Mouse (Mus musculus) thymus, adult 2 months (tissue): Measurements from ENCODE around the gene Pxdn. TPM values are rescaled to one million over a fixed set of nuclear protein-coding genes. Genes with fewer than 3 reads are reported as not detected.

Experiments used
- DNase-seq: peaks from one replicate; pipeline ENCODE4 v3.0.0; 2021
- H3K27ac ChIP-seq: fragments of 200-500 bp; 2 replicates; pipeline ENCODE4 v1.5.1; 2012; ENCODE audit warnings: low read length, control low read depth; ENCODE audit not compliant: control insufficient read depth, insufficient read depth
- H3K27me3 ChIP-seq: fragments of 200-500 bp; 2 replicates; pipeline ENCODE4 v1.6.1; 2012; ENCODE audit warnings: mild to moderate bottlenecking, low read length, moderate library complexity, mixed read lengths; ENCODE audit not compliant: control insufficient read depth, insufficient read depth
- H3K36me3 ChIP-seq: fragments of 200-500 bp; 2 replicates; pipeline ENCODE4 v1.6.1; 2012; ENCODE audit warnings: mild to moderate bottlenecking, low read length, moderate library complexity; ENCODE audit not compliant: control insufficient read depth, insufficient read depth
- H3K4me1 ChIP-seq: fragments of 200-500 bp; replicated peaks from 2 replicates; pipeline ENCODE4 v1.6.1; 2012; ENCODE audit warnings: low read length; ENCODE audit not compliant: control insufficient read depth, insufficient read depth
- H3K4me3 ChIP-seq: fragments of 200-500 bp; 2 replicates; pipeline ENCODE4 v1.5.1; 2012; ENCODE audit warnings: mild to moderate bottlenecking, low read length, control low read depth, moderate library complexity; ENCODE audit not compliant: control insufficient read depth, insufficient read depth
- CTCF ChIP-seq: fragments of 200-500 bp; IDR thresholded peaks from 2 replicates; pipeline ENCODE4 v1.5.1; 2012; ENCODE audit warnings: mild to moderate bottlenecking, control low read depth, low read length, moderate library complexity, borderline replicate concordance; ENCODE audit not compliant: control insufficient read depth, poor library complexity, insufficient read depth; ENCODE audit errors: extremely low read depth
- POLR2A ChIP-seq: fragments of 200-500 bp; IDR thresholded peaks from 2 replicates; pipeline ENCODE4 v1.6.1; 2012; ENCODE audit warnings: mild to moderate bottlenecking, low read length, control low read depth, moderate library complexity; ENCODE audit not compliant: control insufficient read depth, poor library complexity, insufficient read depth; ENCODE audit errors: extremely low read depth
- WGBS: fragments of 180-500 bp; shearing (Covaris S2); methylation state at CpG from one replicate; pipeline ENCODE4 v1.1.7; 2018; 5-methylcytosine and 5-hydroxymethylcytosine counted together
- polyA plus RNA-seq: library from polyadenylated mRNA; depleted of rRNA; stranded (reverse); fragments of >200 nt; gene quantifications from 2 replicates; pipeline ENCODE4 v1.2.3, GENCODE M21; 2012

The Pxdn gene
- polyA plus RNA-seq, 1 experiment: 17.2 TPM

- no peak overlapping the region for H3K4me3 ChIP-seq
- no peaks in the 10 kb centered on the region for H3K36me3 ChIP-seq
- H3K27me3 ChIP-seq: no peaks in the 10 kb centered on the region
- H3K4me1 ChIP-seq: no peaks in the 10 kb centered on the region
- 88% methylated on average over 7 of the region's 7 CpGs for WGBS
- TF ChIP-seq CTCF: no peak
- TF ChIP-seq POLR2A: no peak
- no peak for DNase-seq
- H3K27ac ChIP-seq: no peak overlapping the region
These were observed 17.1 kb upstream of the Pxdn start for GRCm38 (mm10) chr12:29920298-29920697.

- WGBS: 90% methylated on average over 11 of the region's 11 CpGs
- TF ChIP-seq POLR2A (no peak), CTCF (no peak)
- H3K27ac ChIP-seq: no peak overlapping the region
- H3K27me3 ChIP-seq: no peaks in the 10 kb centered on the region
- no peaks in the 10 kb centered on the region for H3K36me3 ChIP-seq
- DNase-seq: no peak
- no peaks in the 10 kb centered on the region for H3K4me1 ChIP-seq
- no peak overlapping the region for H3K4me3 ChIP-seq
These were observed 15.9 kb upstream of the Pxdn start for GRCm38 (mm10) chr12:29921481-29921880.

GRCm38 (mm10) chr12:29926896-29927295 lies 10.5 kb upstream of the Pxdn start:
- no peak for DNase-seq

GRCm38 (mm10) chr12:29930591-29930990 lies 6.8 kb upstream of the Pxdn start:
- WGBS: 72% methylated on average over 1 of the region's 1 CpGs
- TF ChIP-seq POLR2A (no peak), CTCF (no peak)
- H3K4me3 ChIP-seq: no peak overlapping the region
- no peak for DNase-seq
- H3K27me3 ChIP-seq: no peaks in the 10 kb centered on the region
- no peak overlapping the region for H3K27ac ChIP-seq
- no peaks in the 10 kb centered on the region for H3K36me3 ChIP-seq
- H3K4me1 ChIP-seq: no peaks in the 10 kb centered on the region

More at GRCm38 (mm10) chr12:29926896-29927295, 10.5 kb upstream of the Pxdn start:
- WGBS: 52% methylated on average over 3 of the region's 3 CpGs
- H3K27me3 ChIP-seq: no peaks in the 10 kb centered on the region
- no peak overlapping the region for H3K27ac ChIP-seq
- H3K4me1 ChIP-seq: no peaks in the 10 kb centered on the region
- H3K4me3 ChIP-seq: no peak overlapping the region
- no peaks in the 10 kb centered on the region for H3K36me3 ChIP-seq
- TF ChIP-seq CTCF: no peak
- no peak for TF ChIP-seq POLR2A

GRCm38 (mm10) chr12:29932951-29933350 lies 4.5 kb upstream of the Pxdn start:
- WGBS: 98% methylated on average over 1 of the region's 1 CpGs
- no peaks in the 10 kb centered on the region for H3K4me1 ChIP-seq
- no peaks in the 10 kb centered on the region for H3K27me3 ChIP-seq
- no peak for TF ChIP-seq CTCF
- no peak overlapping the region for H3K27ac ChIP-seq
- no peak overlapping the region for H3K4me3 ChIP-seq
- H3K36me3 ChIP-seq: no peaks in the 10 kb centered on the region
- no peak for DNase-seq

- Histone ChIP-seq H3K27me3 (no peaks in the 10 kb centered on the region), H3K4me3 (no peak overlapping the region), H3K4me1 (no peaks in the 10 kb centered on the region), H3K36me3 (no peaks in the 10 kb centered on the region), H3K27ac (no peak overlapping the region)
- no peak for DNase-seq
- TF ChIP-seq CTCF (no peak), POLR2A (no peak)
- WGBS: 87% methylated on average over 2 of the region's 2 CpGs
These were observed 3.9 kb upstream of the Pxdn start for GRCm38 (mm10) chr12:29933501-29933900.

GRCm38 (mm10) chr12:29934120-29934581 lies 3.3 kb upstream of the Pxdn start:
- Histone ChIP-seq H3K4me1 (no peaks in the 10 kb centered on the region), H3K27me3 (no peaks in the 10 kb centered on the region), H3K4me3 (no peak overlapping the region), H3K36me3 (no peaks in the 10 kb centered on the region), H3K27ac (no peak overlapping the region)
- DNase-seq: no peak
- TF ChIP-seq POLR2A: no peak
- TF ChIP-seq CTCF: no peak
- WGBS: 73% methylated on average over 8 of the region's 8 CpGs
